Mouse (Mus musculus) CD4-positive helper T cell, adult 2 months (primary cell): Measurements from ENCODE around the gene 7420426K07Rik.

ENCODE experiments used
- DNase-seq: peaks from one replicate; pipeline ENCODE4 v3.0.0-alpha.2; 2012; ENCODE audit warnings: low read depth, missing footprints, low spot score

The 7420426K07Rik gene

DNA sequence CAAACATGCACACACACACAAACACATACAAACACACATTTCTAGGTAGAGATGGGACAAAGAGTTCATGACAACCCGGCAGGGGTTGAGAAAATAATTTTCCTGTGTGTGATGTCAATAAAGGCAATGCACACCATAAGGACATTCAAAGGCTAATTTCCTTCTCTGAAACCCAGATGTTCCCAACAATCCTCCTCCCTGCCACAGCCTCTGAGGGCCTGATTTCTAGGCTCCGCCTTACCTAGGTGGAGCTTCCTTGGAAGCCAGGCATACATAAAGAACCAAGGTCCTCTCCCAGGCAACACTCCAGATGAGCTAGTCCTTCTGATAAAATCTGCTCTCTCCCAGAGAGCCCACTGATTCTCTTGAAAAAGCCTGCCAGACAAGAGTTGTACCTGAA lies at the start of gene 7420426K07Rik:
TSS of gene 7420426K07Rik (plus strand) at position 301 of the 400 bp plus-strand sequence.
- DNase-seq, result no peak

DNA sequence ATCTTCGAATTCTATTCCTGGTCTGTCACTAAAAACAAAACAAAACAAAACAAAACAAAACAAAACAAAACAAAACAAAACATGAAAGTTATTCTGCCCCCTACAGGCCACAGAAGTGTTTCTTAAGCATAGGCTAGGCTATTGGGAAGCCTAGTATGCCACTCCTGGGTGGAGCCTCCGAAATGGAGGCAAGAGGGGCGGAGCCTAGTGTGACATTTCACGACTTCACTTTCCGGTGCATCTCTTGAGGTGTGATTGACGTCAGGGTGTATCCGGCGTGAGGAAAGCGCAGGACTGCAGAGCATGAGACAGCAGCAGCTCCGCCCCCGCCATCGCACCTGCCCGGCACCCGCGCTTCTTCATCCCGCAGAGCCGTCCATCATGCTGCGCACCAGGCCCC lies 46.7 kb upstream of the 7420426K07Rik start, which contains the start of gene Prr23a2:
TSS of gene Prr23a2 (plus strand) at position 285 of the 400 bp plus-strand sequence.
- DNase-seq, result no peak

DNA sequence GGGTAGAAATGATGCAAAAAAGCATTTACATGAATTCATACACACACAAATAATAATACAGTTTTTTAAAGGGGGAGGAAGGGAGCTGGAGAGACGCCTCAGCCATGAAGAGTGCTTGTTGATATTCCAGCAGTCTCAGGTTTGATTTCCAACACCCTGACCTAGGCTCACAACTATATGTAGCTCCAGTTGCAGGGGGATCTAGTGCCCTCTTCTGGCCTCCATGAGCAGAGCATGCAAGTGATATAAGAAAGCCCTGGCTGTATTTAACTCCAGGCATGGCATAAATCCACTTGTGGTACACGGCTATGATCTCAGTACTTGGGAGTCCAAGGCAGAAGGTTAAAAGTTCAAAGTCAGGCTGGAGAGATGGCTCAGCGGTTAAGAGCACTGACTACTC lies 39.5 kb upstream of the 7420426K07Rik start:
- no peak for DNase-seq

DNA sequence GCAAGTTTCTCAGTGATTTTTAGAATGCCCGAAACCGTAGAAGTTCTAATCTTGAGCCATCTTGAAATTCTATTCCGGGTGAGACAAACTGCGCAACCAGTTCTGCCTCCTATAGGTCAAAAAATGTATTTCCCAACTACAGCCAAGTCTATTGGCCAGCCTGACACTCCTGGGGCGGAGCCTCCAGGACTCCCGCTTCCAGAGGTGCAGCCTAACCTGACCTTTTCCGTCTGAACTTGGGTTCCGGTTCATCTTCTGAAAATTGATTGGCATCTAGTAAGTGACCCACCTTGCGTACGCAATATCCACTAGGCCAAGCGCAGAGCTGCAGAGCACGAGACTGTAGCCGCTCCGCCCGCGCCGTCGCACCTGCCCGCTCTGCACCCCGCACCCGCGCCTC lies 38.3 kb upstream of the 7420426K07Rik start, which contains the start of gene Prr23a3:
TSS of gene Prr23a3 (plus strand) at position 197 of the 400 bp plus-strand sequence.
- DNase-seq, result no peak

DNA sequence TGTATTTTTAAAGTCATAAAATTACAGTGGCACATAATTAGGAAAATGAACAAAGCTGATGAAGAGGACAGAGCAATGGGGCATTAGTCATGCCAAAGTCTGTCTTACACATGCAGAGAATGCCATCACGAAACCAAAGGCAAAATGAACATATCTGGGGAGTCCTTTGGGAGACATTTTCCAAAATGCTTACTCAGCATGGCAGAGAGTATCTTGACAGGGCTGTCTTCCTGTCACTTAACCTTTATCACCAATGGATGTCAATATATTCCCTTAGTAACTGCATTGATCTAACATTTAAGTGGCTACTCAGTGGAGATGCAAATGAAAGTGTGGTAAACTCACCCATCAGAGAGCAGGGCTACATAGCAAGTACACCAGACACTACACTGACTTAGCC lies 1.4 kb upstream of the 7420426K07Rik start:
- DNase-seq, result no peak

DNA sequence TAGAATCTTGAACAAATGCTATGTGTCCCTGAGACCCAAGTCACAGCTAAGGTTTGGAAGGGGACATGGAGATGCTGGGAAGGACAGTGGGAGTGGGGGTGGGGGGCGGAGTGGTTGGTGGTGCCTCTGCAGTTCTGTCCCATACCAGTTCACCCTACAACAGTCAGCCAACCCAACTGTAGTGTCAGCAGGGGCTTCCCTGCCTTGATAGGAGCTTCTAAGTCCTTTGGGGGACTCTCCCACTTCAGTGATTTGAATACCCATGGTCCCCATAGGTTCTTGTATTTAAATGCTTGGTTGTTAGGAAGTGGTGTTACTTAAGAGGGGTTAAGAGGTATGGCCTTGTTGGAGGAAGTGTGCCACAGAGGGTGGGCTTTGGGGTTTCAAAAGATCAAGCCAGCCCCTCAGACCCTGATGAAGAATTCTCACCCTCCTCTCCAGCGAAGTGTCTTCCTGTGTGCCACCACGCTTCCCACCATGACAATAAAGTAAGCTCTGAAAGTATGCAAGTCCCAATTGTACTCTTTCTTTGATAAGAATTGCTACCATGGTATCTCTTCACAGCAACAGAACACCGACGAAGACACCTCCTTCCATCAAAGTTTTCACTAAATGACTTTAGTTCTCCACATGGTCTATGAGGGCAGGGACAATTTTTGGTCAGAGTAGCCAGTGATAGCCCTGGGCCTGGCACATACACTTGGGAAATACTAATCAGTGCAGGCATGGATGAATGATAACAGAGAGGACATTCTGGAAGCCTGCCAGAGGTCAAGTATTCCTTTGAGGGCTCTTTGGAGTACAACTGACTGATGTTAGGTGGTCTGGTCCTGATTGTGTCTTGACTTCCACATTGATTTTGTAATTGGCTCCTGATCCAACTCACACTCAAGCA lies 18.0 kb downstream of the 7420426K07Rik start:
- DNase-seq, result no peak

DNA sequence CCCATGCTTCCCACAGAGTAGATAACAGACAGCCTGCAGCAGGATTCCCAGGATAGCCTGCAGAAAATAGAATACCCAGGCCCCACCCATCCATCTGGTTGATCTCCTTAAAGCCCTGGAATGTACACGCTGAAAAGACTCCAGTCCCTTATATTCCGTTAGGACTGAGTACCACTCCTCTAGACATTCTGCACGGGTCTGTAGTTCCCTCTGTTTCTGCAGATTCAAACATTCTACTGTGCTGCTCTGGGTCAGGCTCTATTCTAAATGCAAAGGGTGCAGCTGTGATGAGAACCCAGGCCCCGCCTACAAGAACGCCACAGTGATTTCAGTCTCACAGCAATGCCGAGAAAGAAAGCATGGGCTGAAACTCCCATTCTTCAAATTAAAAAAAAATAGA lies 20.2 kb downstream of the 7420426K07Rik start:
- DNase-seq, result no peak

DNA sequence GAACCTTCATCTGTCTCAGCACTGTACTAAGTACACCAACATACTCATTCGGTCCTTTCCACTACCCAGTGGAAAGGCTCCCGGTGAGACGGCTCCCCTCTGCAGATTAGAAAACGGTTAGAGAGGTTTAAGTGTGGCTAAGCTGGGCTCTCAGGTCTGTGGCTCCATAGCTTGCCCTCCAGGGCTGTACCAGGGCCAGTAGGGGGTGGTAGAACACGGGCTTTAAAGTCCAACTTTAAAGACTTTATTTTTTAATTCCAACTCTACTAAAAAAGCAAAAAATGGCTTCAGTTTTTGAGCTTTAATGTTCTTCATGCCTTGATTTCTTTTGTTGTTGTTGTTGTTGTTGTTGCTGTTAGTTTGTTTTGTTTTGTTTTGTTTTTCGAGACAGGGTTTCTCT lies 21.3 kb downstream of the 7420426K07Rik start:
- DNase-seq, result no peak

DNA sequence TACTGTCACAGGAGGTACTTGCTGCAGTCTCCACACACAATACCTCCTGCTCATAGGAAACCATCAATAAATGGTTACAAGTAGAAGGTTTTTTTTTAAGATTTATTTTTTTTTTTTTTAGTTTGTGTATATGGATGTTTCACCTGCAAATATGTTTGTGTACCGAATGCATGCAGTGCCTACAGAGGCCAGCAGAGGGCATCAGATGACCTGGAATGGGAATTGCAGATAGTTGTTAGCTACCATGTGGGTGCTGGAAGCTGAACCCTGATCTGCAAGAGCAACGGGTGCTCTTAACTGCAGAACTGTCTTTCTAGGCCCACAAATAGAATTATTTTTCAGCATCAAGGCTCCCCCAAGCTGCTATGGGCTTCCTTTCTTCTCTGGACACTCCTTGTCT lies 26.6 kb downstream of the 7420426K07Rik start:
- no peak for DNase-seq

DNA sequence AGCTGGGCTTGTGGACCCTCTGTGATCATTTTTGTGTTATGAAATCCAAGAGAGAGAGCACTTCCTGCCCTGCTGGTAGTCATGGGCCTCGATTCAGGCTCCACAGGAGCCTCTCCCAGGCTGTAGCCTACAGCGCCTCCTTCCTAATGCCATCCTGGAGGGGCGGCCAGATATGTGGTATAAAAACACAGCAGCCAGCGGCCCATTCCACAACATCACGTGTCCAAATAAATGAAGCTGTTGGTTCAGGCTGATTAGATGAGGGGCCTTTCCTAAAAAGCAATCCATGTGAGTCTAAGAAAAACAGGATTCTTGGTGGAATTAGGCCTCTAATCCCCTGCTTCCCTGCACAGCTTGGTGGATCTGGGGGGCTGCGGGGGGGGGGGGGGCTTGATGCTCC lies 30.0 kb downstream of the 7420426K07Rik start:
- DNase-seq, result no peak

DNA sequence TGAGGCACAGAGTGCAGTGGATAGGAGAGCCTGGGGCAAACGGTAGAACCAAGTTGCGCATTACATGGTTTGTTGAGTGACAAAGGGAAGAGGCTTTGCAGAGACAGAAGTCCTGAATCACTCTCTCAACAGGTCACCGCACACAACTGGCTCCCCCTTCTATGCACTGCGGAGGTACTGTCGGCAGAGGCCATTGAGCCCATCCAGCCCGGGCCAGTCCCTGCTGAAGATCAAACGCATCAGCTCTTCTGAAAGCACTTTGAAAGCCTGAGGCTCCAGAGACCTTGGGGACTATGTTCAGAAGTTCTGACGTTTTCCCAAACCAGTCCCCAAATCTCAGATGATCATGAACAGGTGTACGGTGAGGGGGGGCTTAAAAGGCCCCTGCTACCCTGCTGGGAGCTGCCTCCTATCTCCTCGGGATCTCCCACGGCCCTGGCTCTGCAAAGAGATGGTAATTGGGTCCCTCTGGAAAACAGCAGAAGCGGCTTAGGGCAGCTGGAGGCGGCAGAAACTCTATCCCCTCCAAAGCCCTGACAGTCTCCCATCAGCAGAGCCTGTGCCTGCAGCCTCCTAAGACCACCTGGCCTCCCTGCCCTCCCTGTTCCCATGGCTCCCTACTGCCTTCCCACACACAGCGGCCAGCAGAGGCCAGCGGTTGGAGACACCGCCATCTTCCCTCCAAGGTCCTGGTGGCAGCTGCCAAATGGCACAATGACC lies 32.4 kb downstream of the 7420426K07Rik start:
- DNase-seq, result no peak

DNA sequence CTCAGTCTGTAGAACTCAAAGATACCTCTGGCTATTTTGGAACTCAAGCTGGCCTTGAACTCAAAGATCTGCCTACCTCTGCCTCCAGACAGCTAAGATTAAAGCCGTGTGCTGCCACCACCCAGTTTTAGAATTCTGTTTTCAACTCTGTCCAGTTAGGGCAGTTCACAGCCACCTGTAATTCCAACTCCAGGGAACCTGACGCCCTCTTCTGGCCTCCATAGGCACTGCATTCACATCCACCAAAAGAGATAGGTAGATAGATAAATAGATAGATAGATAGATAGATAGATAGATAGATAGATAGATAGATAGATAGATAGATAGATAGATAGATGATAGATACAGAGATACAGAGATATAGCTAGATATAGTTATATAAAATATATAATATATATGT lies 36.4 kb downstream of the 7420426K07Rik start:
- DNase-seq, result no peak

DNA sequence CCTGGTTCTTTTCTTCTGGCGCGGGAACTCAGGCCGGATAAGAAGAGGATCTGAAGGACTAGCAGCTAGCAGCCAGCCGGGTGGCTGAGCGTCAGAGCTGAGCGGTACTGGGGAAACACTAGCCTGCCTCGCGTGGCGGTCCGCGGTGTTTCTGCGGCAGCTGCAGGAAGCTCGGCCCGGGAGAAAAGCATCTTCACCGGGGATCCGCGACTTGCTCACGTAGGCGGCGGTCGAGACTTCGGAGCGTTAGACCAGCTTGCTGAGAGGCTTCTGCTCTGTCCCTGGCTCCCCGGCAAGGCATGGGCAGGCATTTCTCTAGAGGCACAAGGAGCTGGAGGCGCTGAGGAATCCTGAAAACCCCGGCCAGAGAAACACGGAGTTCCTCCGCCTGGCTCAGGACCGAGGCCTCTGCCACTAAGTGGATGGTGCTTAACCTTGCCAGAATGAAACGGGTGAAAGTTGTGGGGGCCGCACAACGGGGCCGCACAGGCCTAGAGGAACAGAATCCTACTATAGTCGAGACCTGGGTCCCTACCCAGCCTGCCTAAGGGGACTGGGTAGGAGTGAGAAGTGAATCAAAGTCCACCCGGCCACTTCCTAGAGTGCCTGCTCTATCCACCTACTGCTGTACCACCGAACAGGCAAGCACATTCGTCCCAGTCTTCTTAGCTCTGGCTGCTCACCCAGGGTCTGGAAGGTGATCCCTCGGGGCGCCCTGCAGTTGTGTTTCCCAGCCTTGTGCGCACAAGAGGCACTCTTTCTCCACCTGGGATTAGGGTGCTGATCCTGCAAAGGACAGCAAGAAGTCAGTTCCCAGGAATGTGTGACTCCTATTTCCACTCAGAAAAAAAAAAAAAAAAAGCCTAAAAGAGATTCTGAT lies 49.5 kb downstream of the 7420426K07Rik start:
- DNase-seq, result no peak

DNA sequence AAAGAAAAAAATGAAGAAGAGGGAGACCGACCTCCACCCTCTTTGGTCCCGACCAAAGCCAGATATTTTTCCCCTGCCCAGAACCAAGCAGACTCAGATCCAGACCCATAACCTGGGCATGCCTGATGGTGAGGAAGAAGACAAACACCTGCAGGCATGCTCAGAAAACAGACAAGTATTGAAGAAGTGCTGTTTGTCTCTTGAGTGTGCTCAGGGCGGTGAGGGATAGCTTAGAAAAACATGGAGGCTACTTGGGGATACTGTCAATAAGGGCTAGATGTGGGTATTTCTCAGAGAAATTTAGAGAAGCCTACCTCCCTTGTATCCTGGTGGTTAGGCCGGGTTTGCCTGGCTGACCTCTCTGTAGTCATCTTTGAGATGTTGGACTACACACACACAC lies 50.4 kb downstream of the 7420426K07Rik start:
- DNase-seq, result no peak

DNA sequence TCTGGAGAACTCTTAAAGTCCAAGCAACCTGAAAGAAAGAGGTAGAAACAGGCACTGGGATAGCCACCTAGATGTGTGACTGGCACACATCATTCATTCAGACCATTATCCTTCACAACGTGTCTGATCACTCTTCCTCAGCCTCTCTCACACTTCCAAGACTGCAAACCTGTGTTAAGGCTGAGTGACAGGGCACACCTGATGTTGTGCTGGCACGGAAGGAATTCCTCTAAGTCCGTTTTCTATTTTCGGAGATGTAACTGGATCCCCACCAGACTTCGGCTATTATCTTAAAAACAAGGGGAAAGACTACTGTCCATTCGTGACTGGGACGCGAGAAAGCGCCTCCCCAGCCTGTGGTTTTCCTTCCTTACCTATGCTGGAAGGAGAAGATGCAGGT lies 50.9 kb downstream of the 7420426K07Rik start:
- DNase-seq, result no peak
